Mouse (Mus musculus): ENCODE results near the gene Proca1. TPM values are rescaled to one million over a fixed set of nuclear protein-coding genes. Genes with fewer than 3 reads are reported as not detected.
"Not testable (repeated sequence)": the region's sequence is repeated elsewhere in the genome, so short reads cannot be mapped to it uniquely, and the experiment has no call there.

Proca1 gene
- polyA plus RNA-seq, 1 experiment from 2014 or later: 2.9 TPM

GRCm38 (mm10) chr11:78177437-78177836 is 15.8 kb upstream of the Proca1 start:
- Histone ChIP-seq H3K9me3 (no peaks in the 10 kb centered on the region), H3K36me3 (peaks cover 24% of the 10 kb centered on the region), H3K27me3 (replicated peaks) (no peaks in the 10 kb centered on the region), H3K27ac (peak overlapping the region; percentile 99), H3K4me1 (peaks cover 56% of the 10 kb centered on the region), H3K9ac (peak overlapping the region; percentile 38), H3K4me2 (peak overlapping the region; percentile 90), H3K4me3 (replicated peaks) (peak overlapping the region; percentile 76)
- under 1% methylated on average over 10 of the region's 10 CpGs for WGBS
- peak; percentile 28 for ATAC-seq (ENCODE audit: insufficient read depth, low FRiP score, low read depth)

GRCm38 (mm10) chr11:78177903-78178858 is 15.0 kb upstream of the Proca1 start:
- H3K27ac ChIP-seq: peak overlapping the region; percentile 99
- H3K27me3 ChIP-seq (replicated peaks): no peaks in the 10 kb centered on the region
- peaks cover 24% of the 10 kb centered on the region for H3K36me3 ChIP-seq
- peak overlapping the region; percentile 76 for H3K4me3 ChIP-seq (replicated peaks)
- H3K9ac ChIP-seq: peak overlapping the region; percentile 67
- ATAC-seq (ENCODE audit: insufficient read depth, low FRiP score, low read depth): peak; percentile 86
- peak overlapping the region; percentile 90 for H3K4me2 ChIP-seq
- H3K4me1 ChIP-seq: peaks cover 56% of the 10 kb centered on the region
- under 1% methylated on average over 75 of the region's 84 CpGs for WGBS
- H3K9me3 ChIP-seq: no peaks in the 10 kb centered on the region

- H3K4me3 ChIP-seq (replicated peaks): peak overlapping the region; percentile 76
- no peaks in the 10 kb centered on the region for H3K9me3 ChIP-seq
- ATAC-seq (ENCODE audit: insufficient read depth, low FRiP score, low read depth): peak; percentile 11; the same call in 1 of the 2 replicates
- H3K27ac ChIP-seq: peak overlapping the region; percentile 99
- H3K9ac ChIP-seq: peak overlapping the region; percentile 67
- peak overlapping the region; percentile 90 for H3K4me2 ChIP-seq
- H3K4me1 ChIP-seq: peaks cover 56% of the 10 kb centered on the region
- H3K27me3 ChIP-seq (replicated peaks): no peaks in the 10 kb centered on the region
- under 1% methylated on average over 29 of the region's 29 CpGs for WGBS
- H3K36me3 ChIP-seq: peaks cover 24% of the 10 kb centered on the region
Observed at GRCm38 (mm10) chr11:78178859-78179437, 14.2 kb upstream of the Proca1 start.

GRCm38 (mm10) chr11:78179438-78179999 is 13.7 kb upstream of the Proca1 start:
- Histone ChIP-seq H3K27me3 (replicated peaks) (no peaks in the 10 kb centered on the region), H3K9me3 (no peaks in the 10 kb centered on the region), H3K4me1 (peaks cover 53% of the 10 kb centered on the region), H3K4me3 (replicated peaks) (peak overlapping the region; percentile 76), H3K9ac (peak overlapping the region; percentile 67; the same call in 1 of the 2 replicates), H3K36me3 (peaks cover 24% of the 10 kb centered on the region), H3K27ac (peak overlapping the region; percentile 99), H3K4me2 (peak overlapping the region; percentile 90)
- no peak for ATAC-seq (ENCODE audit: insufficient read depth, low FRiP score, low read depth)
- 19% methylated on average over 8 of the region's 8 CpGs for WGBS

GRCm38 (mm10) chr11:78180081-78180761 is 13.0 kb upstream of the Proca1 start:
- H3K4me2 ChIP-seq: peak overlapping the region; percentile 90
- WGBS: 66% methylated on average over 6 of the region's 6 CpGs
- no peaks in the 10 kb centered on the region for H3K9me3 ChIP-seq
- H3K4me3 ChIP-seq (replicated peaks): 0 out of 2 replicates have a peak overlapping the region, but pooled peaks have one; percentile 76
- peaks cover 47% of the 10 kb centered on the region for H3K4me1 ChIP-seq
- 0 out of 2 replicates have a peak overlapping the region, but pooled peaks have one; percentile 4 for H3K9ac ChIP-seq
- no peaks in the 10 kb centered on the region for H3K27me3 ChIP-seq (replicated peaks)
- H3K36me3 ChIP-seq: peaks cover 24% of the 10 kb centered on the region
- no peak for ATAC-seq (ENCODE audit: insufficient read depth, low FRiP score, low read depth)
- H3K27ac ChIP-seq: peak overlapping the region; percentile 99; the same call in 1 of the 2 replicates

GRCm38 (mm10) chr11:78181830-78182357 is 11.3 kb upstream of the Proca1 start:
- H3K36me3 ChIP-seq: peaks cover 24% of the 10 kb centered on the region
- peaks cover 38% of the 10 kb centered on the region for H3K4me1 ChIP-seq
- no peaks in the 10 kb centered on the region for H3K9me3 ChIP-seq
- H3K9ac ChIP-seq: peak overlapping the region; percentile 100; the same call in 1 of the 2 replicates
- peak overlapping the region; percentile 62 for H3K4me2 ChIP-seq
- H3K27me3 ChIP-seq (replicated peaks): no peaks in the 10 kb centered on the region
- no peak for ATAC-seq (ENCODE audit: insufficient read depth, low FRiP score, low read depth)
- WGBS: 23% methylated on average over 2 of the region's 2 CpGs
- H3K4me3 ChIP-seq (replicated peaks): peak overlapping the region; percentile 98
- 0 out of 2 replicates have a peak overlapping the region, but pooled peaks have one; percentile 1 for H3K27ac ChIP-seq

GRCm38 (mm10) chr11:78182450-78182849 is 10.7 kb upstream of the Proca1 start:
- Histone ChIP-seq H3K27ac (peak overlapping the region; percentile 94), H3K27me3 (replicated peaks) (no peaks in the 10 kb centered on the region), H3K9ac (peak overlapping the region; percentile 100), H3K36me3 (peaks cover 24% of the 10 kb centered on the region), H3K9me3 (no peaks in the 10 kb centered on the region), H3K4me1 (peaks cover 33% of the 10 kb centered on the region), H3K4me3 (replicated peaks) (peak overlapping the region; percentile 98), H3K4me2 (peak overlapping the region; percentile 62)
- 4% methylated on average over 7 of the region's 7 CpGs for WGBS
- ATAC-seq (ENCODE audit: insufficient read depth, low FRiP score, low read depth): no peak

- WGBS: under 1% methylated on average over 38 of the region's 38 CpGs
- peak within 1 kb of the TSS; percentile 100 for H3K9ac ChIP-seq
- H3K27me3 ChIP-seq (replicated peaks): no peaks in the 10 kb centered on the region
- peak; percentile 86 for ATAC-seq (ENCODE audit: insufficient read depth, low FRiP score, low read depth)
- H3K4me1 ChIP-seq: peaks cover 30% of the 10 kb centered on the region
- peak within 1 kb of the TSS; percentile 94 for H3K27ac ChIP-seq
- H3K4me3 ChIP-seq (replicated peaks): peak within 1 kb of the TSS; percentile 98
- H3K36me3 ChIP-seq: peaks cover 24% of the 10 kb centered on the region
- no peaks in the 10 kb centered on the region for H3K9me3 ChIP-seq
- peak within 1 kb of the TSS; percentile 62 for H3K4me2 ChIP-seq
Observed at GRCm38 (mm10) chr11:78182961-78183844, 10.0 kb upstream of the Proca1 start, which contains the start of gene Rpl23a. TSS of gene Rpl23a (minus strand) at chr11:78183584.

- Histone ChIP-seq H3K9me3 (no peaks in the 10 kb centered on the region), H3K36me3 (peaks cover 24% of the 10 kb centered on the region), H3K9ac (no peak overlapping the region), H3K27me3 (replicated peaks) (no peaks in the 10 kb centered on the region), H3K27ac (no peak overlapping the region), H3K4me2 (peak overlapping the region; percentile 40), H3K4me3 (replicated peaks) (peak overlapping the region; percentile 98; the same call in 1 of the 2 replicates), H3K4me1 (peaks cover 30% of the 10 kb centered on the region)
- WGBS: 41% methylated on average over 10 of the region's 10 CpGs
- ATAC-seq (ENCODE audit: insufficient read depth, low FRiP score, low read depth): no peak
Observed at GRCm38 (mm10) chr11:78183884-78184514, 9.2 kb upstream of the Proca1 start.

GRCm38 (mm10) chr11:78184702-78185101 is 8.5 kb upstream of the Proca1 start:
- H3K4me2 ChIP-seq; H3K4me3 ChIP-seq (replicated peaks); H3K27ac ChIP-seq; ATAC-seq (ENCODE audit: insufficient read depth, low FRiP score, low read depth); H3K9ac ChIP-seq; H3K9me3 ChIP-seq; H3K27me3 ChIP-seq (replicated peaks): not testable (repeated sequence)
- peaks cover 28% of the 10 kb centered on the region for H3K4me1 ChIP-seq
- 88% methylated on average over 6 of the region's 6 CpGs for WGBS
- H3K36me3 ChIP-seq: peaks cover 24% of the 10 kb centered on the region
